Mouse (Mus musculus) induced T-regulatory cell, adult 2 months (primary cell): ENCODE results near the gene Car7.

Experiments
- DNase-seq: peaks from one replicate; pipeline ENCODE4 v3.0.0-alpha.2; 2012; ENCODE audit warnings: low read depth

Gene Car7

GRCm38 (mm10) chr8:104533971-104534778 is at the start of gene Car7, which contains the start of gene Nae1:
Gene Car7 (plus strand): TSS chr8:104534689.
Gene Nae1 (minus strand): TSS chr8:104534637.
- DNase-seq, result peak; percentile 97

GRCm38 (mm10) chr8:104509061-104510006 is 25.2 kb upstream of the Car7 start, which contains the start of gene Terb1:
Gene Terb1 (minus strand): TSS chr8:104509910.
- DNase-seq, result peak; percentile 61

GRCm38 (mm10) chr8:104510134-104510533 is 24.4 kb upstream of the Car7 start:
- DNase-seq, result no peak

GRCm38 (mm10) chr8:104517872-104518271 is 16.6 kb upstream of the Car7 start:
- no peak for DNase-seq

- no peak for DNase-seq
These were observed 4.8 kb upstream of the Car7 start for GRCm38 (mm10) chr8:104529671-104530070.

GRCm38 (mm10) chr8:104533551-104533950 is 938 bp upstream of the Car7 start:
- no peak for DNase-seq

- DNase-seq, result no peak
These were observed 271 bp downstream of the Car7 start for GRCm38 (mm10) chr8:104534779-104535141.

- DNase-seq, result peak; percentile 62
These were observed 889 bp downstream of the Car7 start for GRCm38 (mm10) chr8:104535378-104535777.

GRCm38 (mm10) chr8:104536028-104536427 is 1.5 kb downstream of the Car7 start:
- DNase-seq, result no peak

GRCm38 (mm10) chr8:104538896-104539295 is 4.4 kb downstream of the Car7 start:
- DNase-seq, result no peak

- DNase-seq, result no peak
These were observed 5.1 kb downstream of the Car7 start for GRCm38 (mm10) chr8:104539566-104539965.

GRCm38 (mm10) chr8:104540238-104540637 is 5.7 kb downstream of the Car7 start:
- no peak for DNase-seq

GRCm38 (mm10) chr8:104540710-104541514 is 6.4 kb downstream of the Car7 start:
- DNase-seq, result peak; percentile 23

- no peak for DNase-seq
These were observed 7.0 kb downstream of the Car7 start for GRCm38 (mm10) chr8:104541515-104541880.

- no peak for DNase-seq
These were observed 7.7 kb downstream of the Car7 start for GRCm38 (mm10) chr8:104542160-104542559.

GRCm38 (mm10) chr8:104543440-104544045 is 9.1 kb downstream of the Car7 start:
- DNase-seq, result no peak

- no peak for DNase-seq
These were observed 20.7 kb downstream of the Car7 start for GRCm38 (mm10) chr8:104555191-104555590.

GRCm38 (mm10) chr8:104557226-104557625 is 22.7 kb downstream of the Car7 start:
- DNase-seq, result no peak

GRCm38 (mm10) chr8:104560731-104561130 is 26.2 kb downstream of the Car7 start:
- DNase-seq, result no peak

GRCm38 (mm10) chr8:104564633-104565456 is 30.4 kb downstream of the Car7 start:
- peak; percentile 98 for DNase-seq

- DNase-seq, result no peak
These were observed 30.9 kb downstream of the Car7 start for GRCm38 (mm10) chr8:104565457-104565798.
